Mouse (Mus musculus): Measurements from ENCODE around the gene Ttc28. TPM values are rescaled to one million over a fixed set of nuclear protein-coding genes. Genes with fewer than 3 reads are reported as not detected.
"Not testable (repeated sequence)": the region's sequence is repeated elsewhere in the genome, so short reads cannot be mapped to it uniquely, and the experiment has no call there.

The Ttc28 gene
- polyA plus RNA-seq, 1 experiment from 2014 or later, result 42.8 TPM

DNA sequence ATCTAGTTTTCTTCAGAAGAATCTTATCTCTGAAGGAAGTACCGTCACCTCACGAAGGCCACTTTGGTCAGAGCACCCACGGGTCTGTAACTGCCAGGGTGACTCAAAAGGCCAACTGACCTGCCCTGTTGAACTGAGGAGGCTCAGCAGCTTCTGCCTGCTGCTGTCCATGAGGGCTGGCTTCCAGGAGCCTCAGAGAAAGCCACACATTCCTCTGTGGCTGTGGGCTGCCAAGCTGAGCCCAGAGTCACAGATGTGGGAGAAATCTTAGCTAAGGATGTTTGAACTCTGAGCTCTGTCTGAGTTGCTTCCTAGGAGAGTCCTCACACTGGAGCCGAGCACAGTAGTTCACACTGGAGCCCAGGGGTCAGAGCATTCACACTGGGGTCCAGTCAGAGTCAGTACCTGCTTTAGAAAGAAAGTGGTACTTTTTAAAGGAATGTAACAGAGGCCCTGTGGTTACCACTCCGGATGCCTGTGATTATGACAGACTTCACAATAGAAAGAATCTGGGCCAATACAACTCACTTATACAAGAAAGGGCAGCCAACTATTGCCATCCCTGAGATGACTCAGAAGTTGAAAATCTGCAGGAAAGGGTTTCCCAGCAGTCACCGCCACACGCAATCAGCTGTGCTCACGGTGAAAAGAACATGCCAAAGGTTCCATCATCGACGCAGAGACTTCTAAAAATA, 368.1 kb downstream of the Ttc28 start:
- no peak for ATAC-seq (replicated peaks)
- Histone ChIP-seq H3K36me3 (0 out of 2 replicates have a peak, but pooled peaks cover 3% of the 10 kb centered on the region), H3K4me3 (no peak overlapping the region), H3K27ac (replicated peaks) (no peak overlapping the region), H3K9me3 (no peaks in the 10 kb centered on the region), H3K27me3 (no peaks in the 10 kb centered on the region), H3K9ac (replicated peaks) (no peak overlapping the region), H3K4me2 (replicated peaks) (no peak overlapping the region), H3K4me1 (peaks cover 13% of the 10 kb centered on the region; the same call in 1 of the 2 replicates)
- WGBS, result 83% methylated on average over 10 of the region's 10 CpGs

DNA sequence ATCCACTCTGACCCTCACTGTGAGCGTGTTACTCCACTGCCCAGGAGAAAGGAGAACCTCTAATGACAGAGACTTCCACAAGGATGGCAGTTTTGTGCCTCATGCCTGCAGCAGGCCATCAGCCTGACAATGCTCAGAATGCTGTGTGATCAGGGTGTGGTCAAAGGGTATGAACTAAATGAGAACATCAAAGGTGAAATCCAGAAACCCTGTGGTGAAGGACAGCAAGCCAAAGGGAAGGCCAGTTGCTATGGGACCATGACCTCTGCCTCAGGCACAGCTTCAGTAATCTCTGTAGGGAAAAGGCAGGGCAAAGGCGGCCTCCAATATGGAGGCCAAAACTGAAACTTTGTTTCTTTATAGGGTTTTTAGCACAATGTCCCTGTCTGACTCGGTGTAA, 372.5 kb downstream of the Ttc28 start:
- no peak overlapping the region for H3K27ac ChIP-seq (replicated peaks)
- no peaks in the 10 kb centered on the region for H3K9me3 ChIP-seq
- no peaks in the 10 kb centered on the region for H3K27me3 ChIP-seq
- 88% methylated on average over 3 of the region's 3 CpGs for WGBS
- peaks cover 31% of the 10 kb centered on the region for H3K4me1 ChIP-seq
- H3K4me3 ChIP-seq, result no peak overlapping the region
- H3K9ac ChIP-seq (replicated peaks), result no peak overlapping the region
- no peak overlapping the region for H3K4me2 ChIP-seq (replicated peaks)
- 0 out of 2 replicates have a peak, but pooled peaks cover 3% of the 10 kb centered on the region for H3K36me3 ChIP-seq
- no peak for ATAC-seq (replicated peaks)

DNA sequence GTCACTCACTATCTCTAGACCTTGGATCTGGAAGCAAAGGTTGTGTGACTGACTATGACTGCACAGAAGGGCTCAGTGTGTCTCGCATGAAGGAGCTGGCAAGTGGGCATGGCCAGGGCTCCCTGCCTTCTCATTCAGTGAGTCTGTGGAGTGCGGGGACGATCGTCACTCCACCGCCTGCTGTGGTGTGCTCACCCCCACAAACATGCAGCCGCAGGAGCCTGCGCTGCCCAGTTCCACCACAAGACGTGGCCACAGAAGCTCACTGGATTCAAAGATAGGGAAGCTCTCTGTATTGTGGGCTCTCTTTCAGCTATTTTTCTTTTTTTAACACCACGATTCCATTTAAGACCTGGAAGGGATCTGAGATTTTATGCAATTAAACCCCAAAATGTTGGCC, 374.8 kb downstream of the Ttc28 start:
- Histone ChIP-seq H3K36me3 (0 out of 2 replicates have a peak, but pooled peaks cover 3% of the 10 kb centered on the region), H3K27ac (replicated peaks) (peak overlapping the region; percentile 80; the same call in 1 of the 2 replicates), H3K4me1 (peaks cover 37% of the 10 kb centered on the region), H3K4me3 (no peak overlapping the region), H3K9ac (replicated peaks) (no peak overlapping the region), H3K9me3 (no peaks in the 10 kb centered on the region), H3K4me2 (replicated peaks) (no peak overlapping the region), H3K27me3 (no peaks in the 10 kb centered on the region)
- ATAC-seq (replicated peaks), result no peak
- WGBS, result 66% methylated on average over 9 of the region's 9 CpGs

- H3K4me2 ChIP-seq (replicated peaks), result no peak overlapping the region
- no peaks in the 10 kb centered on the region for H3K27me3 ChIP-seq
- H3K27ac ChIP-seq (replicated peaks), result peak overlapping the region; percentile 80
- no peak overlapping the region for H3K9ac ChIP-seq (replicated peaks)
- no peaks in the 10 kb centered on the region for H3K9me3 ChIP-seq
- 0 out of 2 replicates have a peak, but pooled peaks cover 3% of the 10 kb centered on the region for H3K36me3 ChIP-seq
- H3K4me1 ChIP-seq, result peaks cover 37% of the 10 kb centered on the region
- 70% methylated on average over 11 of the region's 11 CpGs for WGBS
- H3K4me3 ChIP-seq, result no peak overlapping the region
- no peak; the same call in 1 of the 2 replicates for ATAC-seq (replicated peaks)
These were observed 375.2 kb downstream of the Ttc28 start for GRCm38 (mm10) chr5:111254781-111255180.

GRCm38 (mm10) chr5:111256181-111256580, 376.6 kb downstream of the Ttc28 start:
- Histone ChIP-seq H3K4me3 (no peak overlapping the region), H3K36me3 (no peaks in the 10 kb centered on the region), H3K4me2 (replicated peaks) (0 out of 2 replicates have a peak overlapping the region, but pooled peaks have one; percentile 18), H3K4me1 (peaks cover 37% of the 10 kb centered on the region), H3K27me3 (no peaks in the 10 kb centered on the region), H3K27ac (replicated peaks) (peak overlapping the region; percentile 80), H3K9ac (replicated peaks) (no peak overlapping the region), H3K9me3 (no peaks in the 10 kb centered on the region)
- no peak; the same call in 1 of the 2 replicates for ATAC-seq (replicated peaks)
- WGBS, result 13% methylated on average over 7 of the region's 7 CpGs

GRCm38 (mm10) chr5:111257127-111257526, 377.5 kb downstream of the Ttc28 start:
- Histone ChIP-seq H3K27me3 (no peaks in the 10 kb centered on the region), H3K9me3 (no peaks in the 10 kb centered on the region), H3K4me2 (replicated peaks) (no peak overlapping the region), H3K27ac (replicated peaks) (peak overlapping the region; percentile 80), H3K4me1 (peaks cover 44% of the 10 kb centered on the region), H3K4me3 (no peak overlapping the region), H3K36me3 (no peaks in the 10 kb centered on the region), H3K9ac (replicated peaks) (no peak overlapping the region)
- ATAC-seq (replicated peaks), result peak; percentile 65
- WGBS, result 0% methylated on average over 2 of the region's 2 CpGs

DNA sequence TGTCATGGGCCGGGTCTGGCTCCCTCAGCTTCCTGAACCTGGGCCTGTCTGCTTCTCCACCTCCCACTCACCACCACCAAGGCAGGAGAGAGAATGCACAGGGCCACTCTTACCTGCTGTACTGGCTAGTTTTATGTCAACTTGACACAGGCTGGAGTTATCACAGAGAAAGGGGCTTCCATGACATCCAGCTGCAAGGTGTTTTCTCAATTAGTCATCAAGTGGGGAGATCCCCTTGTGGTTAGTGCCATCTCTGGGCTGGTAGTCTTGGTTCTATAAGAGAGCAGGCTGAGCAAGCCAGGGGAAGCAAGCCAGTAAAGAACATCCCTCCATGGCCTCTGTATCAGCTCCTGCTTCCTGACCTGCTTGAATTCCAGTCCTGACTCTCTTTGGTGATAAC, 381.6 kb downstream of the Ttc28 start:
- not testable (repeated sequence) for H3K9me3 ChIP-seq; H3K36me3 ChIP-seq; H3K4me2 ChIP-seq (replicated peaks); H3K4me3 ChIP-seq; ATAC-seq (replicated peaks); H3K27ac ChIP-seq (replicated peaks); H3K27me3 ChIP-seq; H3K9ac ChIP-seq (replicated peaks)
- H3K4me1 ChIP-seq, result peaks cover 42% of the 10 kb centered on the region
- 100% methylated on average over 1 of the region's 1 CpGs for WGBS

DNA sequence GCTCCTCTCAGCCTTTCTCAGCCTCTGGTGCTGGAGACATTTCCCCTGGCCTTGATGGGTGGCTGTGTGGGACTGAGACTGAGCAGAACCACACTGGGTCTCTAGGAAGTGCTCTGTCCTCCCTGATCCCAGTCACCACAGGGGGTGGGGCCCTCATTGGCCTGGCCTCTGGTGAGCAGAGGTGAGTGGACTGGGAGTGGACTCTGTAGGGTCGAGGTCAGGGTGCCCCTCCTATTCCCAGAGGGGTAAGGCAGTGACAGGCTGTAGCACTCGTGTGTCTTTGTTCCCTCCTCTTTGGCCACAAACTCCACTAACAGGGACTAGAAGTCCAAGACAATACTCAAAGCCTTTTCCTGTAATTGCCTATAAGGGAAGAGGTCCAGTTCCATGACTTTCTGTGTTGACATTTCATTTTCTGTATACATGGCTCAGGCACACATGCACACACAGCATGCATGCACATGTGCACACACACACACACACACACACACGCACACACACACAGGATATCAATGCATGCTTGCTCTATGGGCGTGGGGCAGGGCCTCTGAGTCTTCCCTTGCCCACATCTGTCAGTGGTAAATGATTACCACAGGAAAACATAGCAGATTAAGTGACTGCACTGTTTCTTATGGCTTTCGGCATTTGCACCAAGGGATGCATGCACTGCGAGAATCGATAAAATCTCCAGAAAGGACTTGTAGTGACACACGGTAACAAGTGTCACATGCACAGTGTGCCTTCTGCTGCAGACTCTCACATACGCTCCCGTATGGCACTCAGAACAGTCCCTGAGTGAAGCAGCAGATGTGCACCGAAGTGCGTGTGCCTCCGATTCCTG, 382.4 kb downstream of the Ttc28 start:
- Histone ChIP-seq H3K4me1 (peaks cover 34% of the 10 kb centered on the region), H3K9me3 (no peaks in the 10 kb centered on the region), H3K9ac (replicated peaks) (no peak overlapping the region), H3K4me2 (replicated peaks) (no peak overlapping the region), H3K4me3 (no peak overlapping the region), H3K27ac (replicated peaks) (peak overlapping the region; percentile 80), H3K36me3 (peaks cover 9% of the 10 kb centered on the region; the same call in 1 of the 2 replicates), H3K27me3 (no peaks in the 10 kb centered on the region)
- peak; percentile 49 for ATAC-seq (replicated peaks)
- 49% methylated on average over 13 of the region's 13 CpGs for WGBS

DNA sequence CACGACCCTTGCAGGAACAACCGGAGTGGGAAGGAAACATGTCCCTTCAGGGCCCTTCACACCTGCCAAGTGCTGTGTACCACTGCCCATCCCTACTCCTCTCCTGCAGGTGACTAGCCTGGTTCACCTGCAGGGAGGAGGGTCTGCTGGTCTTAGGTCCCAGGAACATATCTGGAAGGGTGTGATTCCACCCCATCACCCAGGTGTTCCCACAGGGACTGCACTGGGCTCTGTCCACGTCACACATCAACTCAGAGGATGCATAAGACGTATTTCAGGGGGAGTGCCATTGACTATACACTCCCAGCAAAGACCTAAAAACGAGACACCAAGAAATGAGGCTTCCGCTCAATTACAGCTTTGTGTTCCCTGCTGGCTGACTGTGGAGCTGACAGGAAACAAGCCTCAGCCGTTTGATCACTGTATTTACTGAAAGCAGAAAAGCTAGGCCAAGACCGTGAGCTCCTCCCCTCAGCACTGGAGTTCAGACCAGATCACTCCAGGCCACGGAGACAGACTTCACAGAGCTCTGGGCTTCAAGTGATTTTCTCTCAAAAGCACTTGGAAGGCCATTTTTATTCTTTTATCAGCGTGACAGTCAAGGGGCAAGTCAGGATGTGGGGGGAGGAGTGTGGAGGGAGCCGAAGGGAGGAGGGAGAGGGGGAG, 383.1 kb downstream of the Ttc28 start:
- no peak overlapping the region for H3K9ac ChIP-seq (replicated peaks)
- ATAC-seq (replicated peaks), result peak; percentile 26; the same call in 1 of the 2 replicates
- WGBS, result 19% methylated on average over 11 of the region's 11 CpGs

GRCm38 (mm10) chr5:111263370-111263769, 383.8 kb downstream of the Ttc28 start:
- Histone ChIP-seq H3K27me3 (no peaks in the 10 kb centered on the region), H3K27ac (replicated peaks) (peak overlapping the region; percentile 80), H3K36me3 (peaks cover 9% of the 10 kb centered on the region; the same call in 1 of the 2 replicates), H3K9ac (replicated peaks) (no peak overlapping the region), H3K9me3 (no peaks in the 10 kb centered on the region), H3K4me3 (no peak overlapping the region), H3K4me1 (peaks cover 30% of the 10 kb centered on the region), H3K4me2 (replicated peaks) (no peak overlapping the region)
- ATAC-seq (replicated peaks), result no peak
- WGBS, result 34% methylated on average over 5 of the region's 5 CpGs

More for the DNA sequence above, 383.1 kb downstream of the Ttc28 start:
- no peak overlapping the region for H3K4me2 ChIP-seq (replicated peaks)
- no peaks in the 10 kb centered on the region for H3K9me3 ChIP-seq
- H3K4me1 ChIP-seq, result peaks cover 28% of the 10 kb centered on the region
- peak overlapping the region; percentile 80 for H3K27ac ChIP-seq (replicated peaks)
- no peak overlapping the region for H3K4me3 ChIP-seq
- H3K27me3 ChIP-seq, result no peaks in the 10 kb centered on the region
- peaks cover 9% of the 10 kb centered on the region; the same call in 1 of the 2 replicates for H3K36me3 ChIP-seq

GRCm38 (mm10) chr5:111264488-111264887, 384.9 kb downstream of the Ttc28 start:
- H3K36me3 ChIP-seq, result peaks cover 9% of the 10 kb centered on the region; the same call in 1 of the 2 replicates
- H3K27ac ChIP-seq (replicated peaks), result 0 out of 2 replicates have a peak overlapping the region, but pooled peaks have one; percentile 25
- no peak overlapping the region for H3K9ac ChIP-seq (replicated peaks)
- 91% methylated on average over 7 of the region's 7 CpGs for WGBS
- peaks cover 41% of the 10 kb centered on the region for H3K4me1 ChIP-seq
- no peak overlapping the region for H3K4me2 ChIP-seq (replicated peaks)
- H3K27me3 ChIP-seq, result no peaks in the 10 kb centered on the region
- H3K9me3 ChIP-seq, result no peaks in the 10 kb centered on the region
- ATAC-seq (replicated peaks), result no peak
- H3K4me3 ChIP-seq, result no peak overlapping the region

Data from forebrain, embryonic 15.5 days (tissue).